Mouse (Mus musculus) liver, embryonic 14.5 days (tissue): ENCODE measurements around the gene Suds3. TPM values are rescaled to one million over a fixed set of nuclear protein-coding genes. Genes with fewer than 3 reads are reported as not detected.

Source experiments
- ATAC-seq: fragments of 200-750 bp; cut with Nextera tagmentation; 2 replicates; pipeline ENCODE4 v1.8.0; 2017; ENCODE audit warnings: moderate number of reproducible peaks, mild to moderate bottlenecking, moderate library complexity; ENCODE audit not compliant: insufficient read depth
- DNase-seq, 3 experiments: peaks; one replicate each; pipeline ENCODE4 v3.0.0-alpha.2; 2012 to 2013; ENCODE audit warnings: low read depth in 3 of 3, low spot score in 3 of 3
- H3K27ac ChIP-seq: fragments of 300-500 bp; sonication (generic); 2 replicates; pipeline ENCODE4 v1.5.1; 2014; ENCODE audit warnings: moderate library complexity, mild to moderate bottlenecking, control low read depth, inconsistent platforms
- H3K27me3 ChIP-seq: fragments of 300-500 bp; sonication (generic); 2 replicates; pipeline ENCODE4 v1.6.1; 2014; ENCODE audit warnings: mild to moderate bottlenecking, low read length, moderate library complexity; ENCODE audit not compliant: control insufficient read depth, insufficient read depth
- H3K36me3 ChIP-seq: fragments of 300-500 bp; sonication (generic); replicated peaks from 2 replicates; pipeline ENCODE4 v1.6.1; 2014; ENCODE audit warnings: low read depth; ENCODE audit not compliant: control insufficient read depth, insufficient read depth
- H3K4me1 ChIP-seq, 2 experiments: fragments of 200-500 bp in 1 of 2; fragments of 300-500 bp in 1 of 2; sonication (generic) in 1 of 2; replicated peaks; 2 replicates each; pipeline ENCODE4 v1.6.1; 2012 to 2014; ENCODE audit warnings: antibody characterized with exemption in 1 of 2, inconsistent platforms in 1 of 2, low read length in 1 of 2; ENCODE audit not compliant: control insufficient read depth in 2 of 2, insufficient read depth in 2 of 2
- H3K4me2 ChIP-seq: fragments of 300-500 bp; sonication (generic); 2 replicates; pipeline ENCODE4 v1.6.1; 2014; ENCODE audit warnings: low read depth, mild to moderate bottlenecking, control low read depth, moderate library complexity
- H3K4me3 ChIP-seq, 2 experiments: fragments of 200-500 bp in 1 of 2; fragments of 300-500 bp in 1 of 2; sonication (generic) in 1 of 2; 2 replicates each; pipeline ENCODE4 v1.5.1; 2012 to 2014; ENCODE audit warnings: low read depth in 2 of 2, low read length in 2 of 2, mild to moderate bottlenecking in 2 of 2, control low read depth in 1 of 2, inconsistent platforms in 1 of 2, moderate library complexity in 1 of 2; ENCODE audit not compliant: insufficient read depth in 1 of 2
- H3K9ac ChIP-seq: fragments of 300-500 bp; sonication (generic); replicated peaks from 2 replicates; pipeline ENCODE4 v1.6.1; 2014; ENCODE audit warnings: mild to moderate bottlenecking, control low read depth, moderate library complexity
- H3K9me3 ChIP-seq: fragments of 300-500 bp; sonication (generic); 2 replicates; pipeline ENCODE4 v1.6.1; 2016; ENCODE audit warnings: low read length, mixed read lengths; ENCODE audit not compliant: control insufficient read depth
- CTCF ChIP-seq: IDR thresholded peaks from 2 replicates; pipeline ENCODE4 v1.5.1; 2016; ENCODE audit warnings: antibody characterized with exemption, low read depth, control low read depth
- EP300 ChIP-seq: IDR thresholded peaks from 2 replicates; pipeline ENCODE4 v1.6.1; 2016; ENCODE audit warnings: antibody characterized with exemption, low read depth
- WGBS: fragments of 180-500 bp; shearing (Covaris S2); extraction: QIAGEN DNeasy Blood & Tissue Kit; methylation state at CpG from one replicate; pipeline ENCODE4 v1.1.7; 2014; ENCODE audit not compliant: insufficient replicate concordance; 5-methylcytosine and 5-hydroxymethylcytosine counted together
- polyA plus RNA-seq, 2 experiments: library from polyadenylated mRNA; depleted of rRNA in 1 of 2; stranded (reverse) in 1 of 2; unstranded in 1 of 2; fragments of >200 nt; fragmentation: Nextera tagmentation in 1 of 2; extraction: Ambion mirVana in 1 of 2; gene quantifications; 2 replicates each; pipeline versions ENCODE4 v1.2.1 to v1.2.3; 2012 to 2014

The Suds3 gene
- polyA plus RNA-seq, 2 experiments, result 19.8 to 22.7 TPM

- DNase-seq (no peak), ATAC-seq (no peak)
- 29% methylated on average over 5 of the region's 5 CpGs for WGBS
- Histone ChIP-seq H3K27me3 (no peaks in the 10 kb centered on the region), H3K4me2 (peak overlapping the region; percentile 98), H3K36me3 (no peaks in the 10 kb centered on the region; the same call in 1 of the 2 replicates), H3K9ac (peak overlapping the region; percentile 81), H3K4me3 (peak overlapping the region; percentile 23 to 81; a peak in 3 of 4 replicates), H3K4me1 (peaks cover 64 to 67% of the 10 kb centered on the region in 2 experiments), H3K9me3 (no peaks in the 10 kb centered on the region), H3K27ac (peak overlapping the region; percentile 99)
- no peak for TF ChIP-seq EP300
- TF ChIP-seq CTCF, result no peak
These were observed 20.7 kb upstream of the Suds3 start for GRCm38 (mm10) chr5:117136570-117136969.

- Histone ChIP-seq H3K4me1 (peaks cover 64 to 66% of the 10 kb centered on the region in 2 experiments), H3K9me3 (no peaks in the 10 kb centered on the region), H3K27me3 (no peaks in the 10 kb centered on the region), H3K4me3 (peak overlapping the region; percentile 73 to 81), H3K27ac (peak overlapping the region; percentile 99), H3K9ac (peak overlapping the region; percentile 81), H3K4me2 (peak overlapping the region; percentile 98), H3K36me3 (no peaks in the 10 kb centered on the region; the same call in 1 of the 2 replicates)
- ATAC-seq, result peak; percentile 6
- TF ChIP-seq CTCF (no peak), EP300 (peak; percentile 19; the same call in 1 of the 2 replicates)
- peak in 2 of 3 experiments; percentile 59 to 60 for DNase-seq
- under 1% methylated on average over 9 of the region's 9 CpGs for whole genome bisulfite sequencing
These were observed 20.0 kb upstream of the Suds3 start for GRCm38 (mm10) chr5:117135869-117136268.

GRCm38 (mm10) chr5:117134889-117135456, 19.1 kb upstream of the Suds3 start:
- peaks cover 57 to 60% of the 10 kb centered on the region in 2 experiments for H3K4me1 ChIP-seq
- no peaks in the 10 kb centered on the region for H3K9me3 ChIP-seq
- DNase-seq (no peak), ATAC-seq (no peak)
- H3K4me3 ChIP-seq, result peak overlapping the region; percentile 73 to 81
- 17% methylated on average over 3 of the region's 3 CpGs for WGBS
- no peaks in the 10 kb centered on the region; the same call in 1 of the 2 replicates for H3K36me3 ChIP-seq
- TF ChIP-seq CTCF (no peak), EP300 (no peak)
- no peaks in the 10 kb centered on the region for H3K27me3 ChIP-seq
- peak overlapping the region; percentile 99 for H3K27ac ChIP-seq
- peak overlapping the region; percentile 98 for H3K4me2 ChIP-seq
- peak overlapping the region; percentile 81 for H3K9ac ChIP-seq

GRCm38 (mm10) chr5:117134066-117134888, 18.4 kb upstream of the Suds3 start:
- H3K9ac ChIP-seq, result peak overlapping the region; percentile 81
- peak; percentile 71 to 76 (median 72) for DNase-seq
- 5% methylated on average over 19 of the region's 19 CpGs for WGBS
- H3K27ac ChIP-seq, result peak overlapping the region; percentile 99
- H3K4me3 ChIP-seq, result peak overlapping the region; percentile 73 to 81
- no peaks in the 10 kb centered on the region for H3K9me3 ChIP-seq
- ATAC-seq, result peak; percentile 56
- H3K36me3 ChIP-seq, result no peaks in the 10 kb centered on the region; the same call in 1 of the 2 replicates
- H3K27me3 ChIP-seq, result no peaks in the 10 kb centered on the region
- peaks cover 51 to 53% of the 10 kb centered on the region in 2 experiments for H3K4me1 ChIP-seq
- peak; percentile 36; the same call in 1 of the 2 replicates for TF ChIP-seq EP300
- no peak for TF ChIP-seq CTCF
- H3K4me2 ChIP-seq, result peak overlapping the region; percentile 98
